Mouse (Mus musculus): ENCODE results near the gene Dnmt3l. TPM values are rescaled to one million over a fixed set of nuclear protein-coding genes. Genes with fewer than 3 reads are reported as not detected.
"Not testable (repeated sequence)": the region's sequence is repeated elsewhere in the genome, so short reads cannot be mapped to it uniquely, and the experiment has no call there.

Gene Dnmt3l
- polyA plus RNA-seq, 1 experiment: 1.8 TPM

DNA sequence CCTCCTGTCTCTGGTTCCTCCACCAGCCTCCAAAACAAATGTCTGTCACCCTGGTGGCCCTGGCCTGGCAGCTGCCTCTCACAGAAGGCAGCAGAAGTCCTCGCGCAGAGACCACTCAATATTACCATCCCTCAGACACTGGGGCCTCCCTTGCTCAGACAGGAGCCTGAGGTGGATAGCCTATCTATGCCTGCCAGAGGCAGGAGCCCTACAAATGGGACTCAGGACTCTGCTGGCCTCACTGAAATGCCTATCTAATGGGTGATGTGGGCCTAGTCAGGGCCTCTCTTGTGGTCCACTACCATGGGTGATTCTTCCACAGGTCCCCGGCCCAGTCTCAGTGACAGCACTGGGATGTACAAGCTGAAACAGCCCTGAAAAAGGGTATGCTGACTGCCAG is 33.6 kb upstream of the Dnmt3l start:
- peaks cover 8% of the 10 kb centered on the region for H3K4me1 ChIP-seq (ENCODE audit: control insufficient read depth, insufficient read depth, low read length)
- no peaks in the 10 kb centered on the region for H3K27me3 ChIP-seq (ENCODE audit: control insufficient read depth, insufficient read depth, low read length)
- no peak for DNase-seq
- no peak overlapping the region for H3K4me3 ChIP-seq (replicated peaks; ENCODE audit: insufficient read depth, low read depth, low read length)
- WGBS: 75% methylated on average over 3 of the region's 3 CpGs
- no peak overlapping the region for H3K27ac ChIP-seq (ENCODE audit: insufficient read depth, low read length)
- TF ChIP-seq POLR2A (IDR thresholded peaks at IDR 0.05; ENCODE audit: borderline replicate concordance, insufficient read depth, low read length) (no peak), CTCF (IDR thresholded peaks at IDR 0.05; ENCODE audit: borderline replicate concordance, insufficient read depth, low read depth, low read length) (no peak)

DNA sequence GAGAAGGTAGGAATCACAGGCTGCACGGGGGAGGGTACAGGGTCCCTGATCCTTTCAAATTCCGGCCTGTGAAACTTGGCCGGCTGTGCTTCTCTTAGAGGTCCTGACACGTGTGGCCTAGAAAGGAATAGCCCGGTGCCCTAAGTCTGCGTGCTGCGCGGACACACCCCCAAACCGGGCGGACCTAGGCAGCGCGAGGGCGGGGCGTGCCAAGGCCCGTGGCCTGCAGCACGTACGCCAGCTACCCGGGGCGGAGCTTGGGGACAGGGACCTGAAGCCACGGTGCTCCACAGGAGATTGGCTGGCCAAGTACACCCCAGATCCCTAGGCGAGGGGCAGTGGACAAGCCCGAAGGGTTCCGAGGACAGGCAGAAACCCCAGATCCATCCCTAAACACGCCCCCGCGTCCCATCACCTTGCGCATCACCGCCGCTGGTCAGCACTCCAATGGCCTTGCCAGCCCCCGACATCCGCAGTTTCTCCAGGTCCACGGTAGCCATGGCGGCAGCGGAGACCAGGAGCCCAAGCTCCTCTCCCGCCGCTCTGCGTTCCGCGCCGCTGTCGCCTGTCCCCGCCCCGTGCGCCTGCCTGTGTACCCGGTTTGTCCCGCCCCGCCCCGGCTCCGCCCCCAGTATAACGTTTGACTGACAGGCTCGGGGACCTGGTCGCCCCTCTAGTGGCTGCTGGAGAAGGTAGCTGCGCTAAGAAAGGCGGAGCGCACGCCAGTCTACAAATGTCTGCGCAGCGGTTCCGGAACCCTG is 32.4 kb upstream of the Dnmt3l start:
- under 1% methylated on average over 59 of the region's 59 CpGs for WGBS
- peak overlapping the region; percentile 94 for H3K27ac ChIP-seq (ENCODE audit: insufficient read depth, low read length)

DNA sequence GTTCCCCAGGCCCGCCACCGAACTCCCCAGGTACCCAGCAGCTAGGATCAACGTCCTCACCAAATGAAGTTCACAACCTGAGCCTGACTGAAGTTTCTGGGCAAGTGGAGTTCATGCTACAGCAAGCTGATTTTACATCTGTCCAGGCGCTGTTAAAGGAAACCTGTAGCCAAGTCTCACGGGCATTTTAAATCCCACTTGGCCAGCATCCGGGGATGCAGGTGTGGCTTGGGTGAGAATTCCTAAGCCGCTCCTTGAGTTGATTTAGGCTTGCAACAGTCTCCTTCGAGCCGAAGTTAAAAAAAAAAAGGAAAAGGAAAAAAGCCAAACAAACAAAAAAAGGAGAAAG is 31.8 kb upstream of the Dnmt3l start, which contains the start of gene Pfkl:
Gene Pfkl, minus strand, starts transcription at position 139 of the 349 bp plus-strand sequence.
- Histone ChIP-seq H3K27me3 (ENCODE audit: control insufficient read depth, insufficient read depth, low read length) (no peaks in the 10 kb centered on the region), H3K27ac (ENCODE audit: insufficient read depth, low read length) (peak within 1 kb of the TSS; percentile 94), H3K4me1 (ENCODE audit: control insufficient read depth, insufficient read depth, low read length) (peaks cover 8% of the 10 kb centered on the region), H3K4me3 (replicated peaks; ENCODE audit: insufficient read depth, low read depth, low read length) (peak within 1 kb of the TSS; percentile 89)
- TF ChIP-seq CTCF (IDR thresholded peaks at IDR 0.05; ENCODE audit: borderline replicate concordance, insufficient read depth, low read depth, low read length): no peak
- no peak for TF ChIP-seq POLR2A (IDR thresholded peaks at IDR 0.05; ENCODE audit: borderline replicate concordance, insufficient read depth, low read length)
- no peak for DNase-seq
- under 1% methylated on average over 9 of the region's 9 CpGs for WGBS

More for the DNA sequence above, 32.4 kb upstream of the Dnmt3l start:
- Histone ChIP-seq H3K4me1 (ENCODE audit: control insufficient read depth, insufficient read depth, low read length) (peaks cover 8% of the 10 kb centered on the region), H3K4me3 (replicated peaks; ENCODE audit: insufficient read depth, low read depth, low read length) (peak overlapping the region; percentile 89), H3K27me3 (ENCODE audit: control insufficient read depth, insufficient read depth, low read length) (no peaks in the 10 kb centered on the region)
- TF ChIP-seq POLR2A (IDR thresholded peaks at IDR 0.05; ENCODE audit: borderline replicate concordance, insufficient read depth, low read length) (peak; percentile 84; the same call in 1 of the 2 replicates), CTCF (IDR thresholded peaks at IDR 0.05; ENCODE audit: borderline replicate concordance, insufficient read depth, low read depth, low read length) (peak; percentile 58; the same call in 1 of the 2 replicates)
- DNase-seq: peak; percentile 93 to 94

DNA sequence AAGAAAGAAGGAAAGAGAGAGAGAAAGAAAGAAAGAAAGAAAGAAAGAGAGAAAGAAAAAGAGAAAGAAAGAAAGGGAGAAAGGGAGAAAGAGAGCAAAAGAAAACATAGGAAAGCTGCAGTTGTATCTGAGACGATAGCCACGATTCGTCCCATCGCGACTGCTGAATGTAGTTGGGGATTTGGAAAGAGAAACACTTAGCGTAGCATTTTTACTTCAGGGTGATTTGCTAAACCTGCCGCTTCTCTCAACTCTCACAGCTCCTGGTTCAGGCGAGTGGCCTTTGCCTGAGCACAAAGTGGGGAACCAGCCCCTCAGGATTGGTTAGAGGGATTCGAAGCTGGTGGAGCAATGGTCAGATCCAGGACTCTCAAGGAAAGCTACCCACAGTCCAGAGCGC is 31.4 kb upstream of the Dnmt3l start:
- TF ChIP-seq CTCF (IDR thresholded peaks at IDR 0.05; ENCODE audit: borderline replicate concordance, insufficient read depth, low read depth, low read length) (no peak), POLR2A (IDR thresholded peaks at IDR 0.05; ENCODE audit: borderline replicate concordance, insufficient read depth, low read length) (no peak)
- Histone ChIP-seq H3K4me3 (replicated peaks; ENCODE audit: insufficient read depth, low read depth, low read length) (no peak overlapping the region), H3K4me1 (ENCODE audit: control insufficient read depth, insufficient read depth, low read length) (peaks cover 8% of the 10 kb centered on the region), H3K27me3 (ENCODE audit: control insufficient read depth, insufficient read depth, low read length) (no peaks in the 10 kb centered on the region), H3K27ac (ENCODE audit: insufficient read depth, low read length) (no peak overlapping the region)
- no peak for DNase-seq
- 23% methylated on average over 10 of the region's 10 CpGs for WGBS

DNA sequence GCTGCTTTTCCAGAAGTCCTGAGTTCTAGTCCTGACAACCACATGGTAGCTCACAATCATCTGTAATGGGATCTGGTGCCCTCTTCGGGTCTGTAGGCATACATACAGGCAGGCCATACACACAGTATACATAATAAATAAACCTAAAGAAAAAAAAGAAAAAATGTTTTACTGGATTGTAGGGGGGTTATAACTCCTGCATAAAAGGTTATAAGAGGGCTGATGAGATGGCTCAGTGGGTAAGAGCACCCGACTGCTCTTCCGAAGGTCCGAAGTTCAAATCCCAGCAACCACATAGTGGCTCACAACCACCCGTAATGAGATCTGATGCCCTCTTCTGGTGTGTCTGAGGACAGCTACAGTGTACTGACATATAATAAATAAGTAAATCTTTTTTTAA is 30.6 kb upstream of the Dnmt3l start:
- H3K4me1 ChIP-seq (ENCODE audit: control insufficient read depth, insufficient read depth, low read length); H3K27me3 ChIP-seq (ENCODE audit: control insufficient read depth, insufficient read depth, low read length); H3K27ac ChIP-seq (ENCODE audit: insufficient read depth, low read length); DNase-seq; H3K4me3 ChIP-seq (replicated peaks; ENCODE audit: insufficient read depth, low read depth, low read length): not testable (repeated sequence)
- 93% methylated on average over 5 of the region's 5 CpGs for WGBS

DNA sequence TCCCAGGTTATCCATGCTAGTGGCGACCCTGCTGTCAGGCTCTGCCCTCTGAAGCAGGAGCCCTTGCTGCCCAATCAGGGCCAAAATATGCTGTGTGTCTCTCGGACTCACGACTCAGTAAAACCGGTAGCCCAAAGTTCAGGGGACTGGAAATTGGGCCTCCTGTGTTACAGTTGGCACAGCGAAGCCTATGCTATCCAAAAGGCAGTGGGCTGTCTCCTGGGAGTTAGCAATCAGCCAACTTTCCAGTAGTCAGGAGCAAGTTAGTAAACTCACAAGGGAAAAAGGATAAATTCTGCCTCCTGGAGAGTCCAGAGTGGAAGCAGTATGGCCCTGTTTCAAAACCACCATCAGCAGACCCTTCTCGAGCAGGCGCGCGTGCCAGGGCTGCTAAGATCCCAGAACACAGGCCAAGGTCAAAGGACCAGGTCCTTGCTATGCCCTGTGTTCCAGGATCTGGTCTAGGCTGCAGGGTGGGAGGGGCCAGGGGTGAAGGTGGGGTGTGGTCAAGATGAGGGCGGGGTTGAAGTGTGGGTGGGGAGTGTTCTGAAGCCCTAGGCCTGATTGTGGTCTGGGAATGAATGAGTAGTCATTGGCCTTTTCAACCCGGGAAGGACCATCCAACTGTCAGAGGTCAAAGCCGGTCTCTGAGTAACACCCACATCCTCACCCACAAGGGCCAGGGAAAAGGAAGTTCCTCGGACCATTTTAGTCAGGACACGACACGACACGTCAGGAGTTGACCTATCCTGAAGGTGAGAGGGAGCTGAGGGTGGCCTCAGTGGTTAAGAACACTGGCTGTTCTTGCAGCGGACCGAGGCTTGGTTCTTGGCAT is 28.9 kb upstream of the Dnmt3l start:
- Histone ChIP-seq H3K4me3 (replicated peaks; ENCODE audit: insufficient read depth, low read depth, low read length) (no peak overlapping the region), H3K27ac (ENCODE audit: insufficient read depth, low read length) (no peak overlapping the region), H3K27me3 (ENCODE audit: control insufficient read depth, insufficient read depth, low read length) (no peaks in the 10 kb centered on the region), H3K4me1 (ENCODE audit: control insufficient read depth, insufficient read depth, low read length) (peaks cover 5% of the 10 kb centered on the region)
- WGBS: 86% methylated on average over 18 of the region's 18 CpGs
- TF ChIP-seq CTCF (IDR thresholded peaks at IDR 0.05; ENCODE audit: borderline replicate concordance, insufficient read depth, low read depth, low read length): no peak
- no peak for TF ChIP-seq POLR2A (IDR thresholded peaks at IDR 0.05; ENCODE audit: borderline replicate concordance, insufficient read depth, low read length)
- DNase-seq: no peak

DNA sequence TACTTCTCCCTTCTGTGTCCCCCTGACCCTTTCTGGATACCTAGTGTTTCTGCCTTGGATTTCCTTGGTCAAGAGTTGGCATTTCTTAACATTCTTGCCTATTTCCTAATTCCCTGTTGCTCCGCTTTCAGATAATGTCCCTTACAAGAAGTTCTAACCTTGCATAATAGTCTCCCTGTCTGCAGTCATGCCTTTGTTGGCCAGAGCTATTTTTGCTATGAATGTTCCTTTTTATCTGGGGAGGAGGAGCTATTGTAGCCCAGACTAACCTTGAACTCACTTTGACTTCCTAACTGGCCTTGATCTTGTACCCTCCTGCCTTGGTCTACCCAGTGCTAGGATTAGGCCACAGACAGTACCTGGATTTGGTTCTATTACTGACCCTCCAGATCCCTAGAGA is 26.3 kb upstream of the Dnmt3l start:
- TF ChIP-seq POLR2A (IDR thresholded peaks at IDR 0.05; ENCODE audit: borderline replicate concordance, insufficient read depth, low read length) (no peak), CTCF (IDR thresholded peaks at IDR 0.05; ENCODE audit: borderline replicate concordance, insufficient read depth, low read depth, low read length) (no peak)
- no peaks in the 10 kb centered on the region for H3K27me3 ChIP-seq (ENCODE audit: control insufficient read depth, insufficient read depth, low read length)
- whole genome bisulfite sequencing: 93% methylated on average over 1 of the region's 1 CpGs
- no peaks in the 10 kb centered on the region for H3K4me1 ChIP-seq (ENCODE audit: control insufficient read depth, insufficient read depth, low read length)
- no peak for DNase-seq
- no peak overlapping the region for H3K27ac ChIP-seq (ENCODE audit: insufficient read depth, low read length)
- no peak overlapping the region for H3K4me3 ChIP-seq (replicated peaks; ENCODE audit: insufficient read depth, low read depth, low read length)

GRCm38 (mm10) chr10:78016366-78016765 is 25.4 kb upstream of the Dnmt3l start:
- DNase-seq: no peak
- TF ChIP-seq CTCF (IDR thresholded peaks at IDR 0.05; ENCODE audit: borderline replicate concordance, insufficient read depth, low read depth, low read length) (no peak), POLR2A (IDR thresholded peaks at IDR 0.05; ENCODE audit: borderline replicate concordance, insufficient read depth, low read length) (no peak)
- Histone ChIP-seq H3K4me1 (ENCODE audit: control insufficient read depth, insufficient read depth, low read length) (no peaks in the 10 kb centered on the region), H3K4me3 (replicated peaks; ENCODE audit: insufficient read depth, low read depth, low read length) (no peak overlapping the region), H3K27ac (ENCODE audit: insufficient read depth, low read length) (no peak overlapping the region), H3K27me3 (ENCODE audit: control insufficient read depth, insufficient read depth, low read length) (no peaks in the 10 kb centered on the region)
- WGBS: 54% methylated on average over 5 of the region's 5 CpGs
